Mouse (Mus musculus) hindbrain, embryonic 10.5 days (tissue): ENCODE results near the gene Snx1. TPM values are rescaled to one million over a fixed set of nuclear protein-coding genes. Genes with fewer than 3 reads are reported as not detected.

Source experiments
- DNase-seq: peaks from one replicate; pipeline ENCODE4 v3.0.0-alpha.2; 2017; ENCODE audit warnings: low spot score
- H3K27ac ChIP-seq: fragments of 300-500 bp; sonication (generic); 2 replicates; pipeline ENCODE4 v1.5.1; 2016; ENCODE audit warnings: mild to moderate bottlenecking, moderate library complexity
- H3K27me3 ChIP-seq: fragments of 300-500 bp; sonication (generic); 2 replicates; pipeline ENCODE4 v1.6.1; 2016; ENCODE audit warnings: mild to moderate bottlenecking; ENCODE audit not compliant: poor library complexity, insufficient read depth, severe bottlenecking
- H3K36me3 ChIP-seq: fragments of 300-500 bp; sonication (generic); 2 replicates; pipeline ENCODE4 v1.6.1; 2016; ENCODE audit warnings: mild to moderate bottlenecking, moderate library complexity
- H3K4me1 ChIP-seq: fragments of 300-500 bp; sonication (generic); replicated peaks from 2 replicates; pipeline ENCODE4 v1.6.1; 2016; ENCODE audit warnings: mild to moderate bottlenecking
- H3K4me3 ChIP-seq: fragments of 300-500 bp; sonication (generic); 2 replicates; pipeline ENCODE4 v1.5.1; 2016; ENCODE audit warnings: mild to moderate bottlenecking, moderate library complexity
- H3K9me3 ChIP-seq: fragments of 300-500 bp; sonication (generic); 2 replicates; pipeline ENCODE4 v1.6.1; 2016; ENCODE audit warnings: mild to moderate bottlenecking, moderate library complexity
- WGBS: fragments of 180-500 bp; shearing (Covaris S2); methylation state at CpG from one replicate; pipeline ENCODE4 v1.1.7; 2016; 5-methylcytosine and 5-hydroxymethylcytosine counted together
- polyA plus RNA-seq: library from polyadenylated mRNA; unstranded; fragments of >200 nt; fragmentation: Nextera tagmentation; extraction: Ambion mirVana; gene quantifications from 2 replicates; pipeline ENCODE4 v1.2.1, GENCODE M21; 2016

Gene Snx1
- polyA plus RNA-seq, 1 experiment from 2014 or later, result 128 TPM

DNA sequence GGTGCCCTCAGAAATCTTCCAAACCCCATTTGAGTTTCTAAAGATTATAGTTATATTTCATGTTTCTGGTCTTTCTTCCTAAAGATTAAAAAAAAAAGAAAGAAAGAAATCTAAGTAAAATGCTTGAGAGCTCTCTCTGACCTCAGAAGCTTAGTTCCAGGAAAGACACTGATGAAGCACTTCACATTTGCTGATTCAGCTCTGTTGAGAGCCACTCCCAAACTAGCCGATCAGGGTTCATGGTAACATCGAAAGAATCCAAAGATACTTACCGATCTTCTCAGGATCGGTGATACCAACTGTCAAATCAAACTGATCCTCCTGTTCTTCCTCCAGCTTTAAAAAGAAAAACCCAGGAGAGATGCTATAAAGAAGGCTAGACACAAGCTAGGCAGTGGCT is 21.8 kb downstream of the Snx1 start:
- Histone ChIP-seq H3K4me1 (no peaks in the 10 kb centered on the region), H3K4me3 (no peak overlapping the region), H3K9me3 (no peaks in the 10 kb centered on the region), H3K27me3 (no peaks in the 10 kb centered on the region), H3K27ac (no peak overlapping the region), H3K36me3 (peaks cover 98% of the 10 kb centered on the region)
- 96% methylated on average over 4 of the region's 4 CpGs for WGBS
- DNase-seq, result no peak

DNA sequence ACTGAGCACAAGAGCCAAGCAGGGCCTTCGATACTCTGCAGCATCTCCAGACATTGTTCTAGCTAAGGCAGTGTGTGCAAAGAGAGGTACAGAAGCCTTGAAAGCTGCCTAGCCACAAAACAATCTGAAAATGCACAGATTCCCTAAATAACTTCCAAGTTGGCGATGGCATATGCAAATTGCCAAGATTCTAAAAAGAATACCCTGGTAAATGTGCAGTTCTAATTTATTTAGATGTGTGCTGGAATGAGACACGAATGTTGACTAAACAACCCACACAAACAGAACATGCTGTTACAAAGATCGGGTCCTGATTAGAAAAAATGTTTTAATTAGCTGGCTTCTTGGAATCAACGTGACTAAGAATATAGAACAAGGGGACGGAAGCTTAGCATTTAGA is 23.7 kb downstream of the Snx1 start:
- WGBS, result 93% methylated on average over 6 of the region's 6 CpGs
- Histone ChIP-seq H3K4me1 (no peaks in the 10 kb centered on the region), H3K27me3 (no peaks in the 10 kb centered on the region), H3K4me3 (no peak overlapping the region), H3K36me3 (peaks cover 98% of the 10 kb centered on the region), H3K27ac (no peak overlapping the region), H3K9me3 (no peaks in the 10 kb centered on the region)
- DNase-seq, result no peak

DNA sequence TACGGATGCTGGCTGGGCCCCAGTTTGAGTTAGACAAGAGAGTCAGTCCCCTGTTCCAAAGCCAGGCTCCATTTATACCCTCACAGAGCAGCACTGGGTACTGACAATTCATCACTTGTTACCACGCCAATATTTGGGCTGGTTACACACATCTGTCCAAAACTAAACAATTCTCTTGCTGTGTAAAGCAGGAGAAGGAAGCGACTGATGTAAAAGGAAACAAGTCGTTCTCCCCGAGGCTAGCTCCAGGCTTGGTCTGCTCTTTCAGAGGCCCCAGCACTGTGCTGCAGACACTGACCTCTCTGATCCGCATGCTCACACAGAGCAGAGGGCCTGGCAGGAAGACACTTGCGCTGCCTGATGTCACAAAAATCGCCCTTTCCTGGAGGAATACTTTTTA is 24.8 kb downstream of the Snx1 start:
- 80% methylated on average over 8 of the region's 8 CpGs for WGBS
- Histone ChIP-seq H3K27me3 (no peaks in the 10 kb centered on the region), H3K36me3 (peaks cover 99% of the 10 kb centered on the region), H3K9me3 (no peaks in the 10 kb centered on the region), H3K4me1 (no peaks in the 10 kb centered on the region), H3K27ac (no peak overlapping the region), H3K4me3 (no peak overlapping the region)
- no peak for DNase-seq

DNA sequence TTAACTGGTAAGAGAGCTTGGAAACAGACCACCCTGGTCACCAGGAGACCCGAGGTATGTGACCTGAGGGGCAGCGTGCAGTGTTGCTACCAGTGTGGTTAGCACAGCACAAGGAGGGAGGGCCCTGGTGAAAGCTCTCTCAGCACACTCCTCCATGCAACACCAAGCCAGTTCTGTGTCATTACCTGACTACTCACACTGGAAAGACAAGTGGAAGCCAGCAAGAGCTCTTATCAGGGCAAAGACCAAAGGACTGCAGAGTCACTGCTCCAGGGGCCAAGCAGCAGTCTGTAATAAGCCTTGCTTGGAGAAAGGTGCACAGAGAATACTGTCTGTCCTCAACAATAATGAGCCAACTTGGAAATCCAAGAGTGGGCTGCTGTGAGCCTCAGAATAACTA is 33.7 kb downstream of the Snx1 start:
- Histone ChIP-seq H3K4me3 (no peak overlapping the region), H3K4me1 (peaks cover 20% of the 10 kb centered on the region), H3K36me3 (peaks cover 100% of the 10 kb centered on the region), H3K9me3 (no peaks in the 10 kb centered on the region), H3K27me3 (no peaks in the 10 kb centered on the region), H3K27ac (peak overlapping the region; percentile 45; the same call in 1 of the 2 replicates)
- no peak for DNase-seq
- WGBS, result 65% methylated on average over 2 of the region's 2 CpGs

DNA sequence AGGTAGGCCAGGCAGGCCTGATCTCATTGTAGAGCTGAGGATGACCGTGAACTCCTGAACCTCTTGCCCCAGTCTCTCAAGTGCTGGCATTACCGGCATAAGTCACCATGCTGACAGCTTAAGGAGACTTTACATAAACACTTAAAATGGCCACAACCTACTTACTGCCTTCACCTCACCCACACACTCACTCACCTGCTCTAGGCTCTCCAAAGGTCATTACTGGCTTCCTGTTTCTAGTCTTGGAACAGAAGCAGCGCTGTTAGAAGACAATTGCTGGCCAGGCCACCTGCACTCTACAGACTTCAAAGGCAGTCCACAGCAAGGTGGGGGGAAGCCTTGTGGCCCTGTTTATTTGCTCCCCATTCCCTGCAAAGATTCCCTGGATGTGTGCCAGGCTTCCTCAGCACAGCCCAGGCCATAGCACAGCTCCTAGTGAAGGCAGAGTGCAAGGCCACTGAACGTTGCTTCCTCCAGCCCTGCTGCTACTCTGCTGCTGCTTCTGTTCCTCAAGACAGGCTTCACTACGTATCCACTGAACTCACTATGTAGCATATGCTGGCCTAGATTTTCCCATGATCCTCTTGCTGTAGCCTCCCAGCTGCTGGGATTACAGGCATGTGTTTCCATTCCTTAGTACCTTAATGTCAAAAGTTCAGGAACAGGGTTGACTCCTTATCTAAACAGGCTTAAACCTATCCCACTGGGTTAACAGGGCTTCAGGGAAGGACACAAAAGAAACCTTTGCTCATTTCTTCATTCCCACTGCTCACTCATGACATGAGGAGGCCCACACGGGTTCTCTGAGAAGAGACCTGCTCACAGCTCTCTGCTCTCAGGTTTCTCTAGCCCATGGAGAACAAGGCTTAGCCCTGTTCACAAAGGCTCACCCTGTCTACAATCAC is 34.8 kb downstream of the Snx1 start:
- H3K27ac ChIP-seq, result 0 out of 2 replicates have a peak overlapping the region, but pooled peaks have one; percentile 10
- no peaks in the 10 kb centered on the region for H3K9me3 ChIP-seq
- no peaks in the 10 kb centered on the region for H3K27me3 ChIP-seq
- peaks cover 100% of the 10 kb centered on the region for H3K36me3 ChIP-seq
- no peak for DNase-seq
- WGBS, result 85% methylated on average over 6 of the region's 6 CpGs
- no peak overlapping the region for H3K4me3 ChIP-seq
- peaks cover 20% of the 10 kb centered on the region for H3K4me1 ChIP-seq

DNA sequence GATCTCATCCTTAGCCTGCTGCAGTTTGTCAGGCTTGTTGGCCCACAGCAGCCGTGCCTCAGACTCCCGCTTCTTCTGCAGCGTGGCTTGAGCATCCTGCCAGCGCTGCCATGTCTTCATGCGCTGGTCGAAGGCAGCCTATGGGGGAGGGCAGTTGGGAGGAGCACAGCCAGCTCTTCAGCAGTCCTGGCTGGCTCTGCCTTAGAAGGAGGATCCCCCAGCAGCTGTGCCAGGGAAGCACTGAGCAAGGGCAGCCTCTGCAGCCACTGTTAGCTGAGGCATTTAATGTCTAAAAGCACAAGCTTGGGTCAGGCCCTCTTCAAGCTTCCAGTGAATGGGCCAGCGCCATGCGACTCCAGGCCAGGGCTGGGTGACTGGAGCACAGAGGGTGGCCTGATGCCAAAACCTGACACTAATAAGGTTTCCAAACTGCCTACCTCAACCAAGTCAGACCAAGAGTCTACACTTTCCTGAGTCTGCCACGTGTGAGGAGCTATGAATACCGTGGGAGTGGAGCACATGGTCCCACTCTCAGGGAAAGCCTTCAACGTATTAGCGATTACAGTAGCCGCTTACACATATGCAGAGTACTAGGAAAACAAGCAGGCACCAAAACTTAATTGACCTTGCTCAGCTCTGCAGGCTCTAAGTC is 35.7 kb downstream of the Snx1 start:
- H3K9me3 ChIP-seq, result no peaks in the 10 kb centered on the region
- peaks cover 20% of the 10 kb centered on the region for H3K4me1 ChIP-seq
- no peak for DNase-seq
- 92% methylated on average over 13 of the region's 13 CpGs for WGBS
- no peak overlapping the region for H3K4me3 ChIP-seq
- no peaks in the 10 kb centered on the region for H3K27me3 ChIP-seq
- peaks cover 99% of the 10 kb centered on the region for H3K36me3 ChIP-seq
- no peak overlapping the region for H3K27ac ChIP-seq

DNA sequence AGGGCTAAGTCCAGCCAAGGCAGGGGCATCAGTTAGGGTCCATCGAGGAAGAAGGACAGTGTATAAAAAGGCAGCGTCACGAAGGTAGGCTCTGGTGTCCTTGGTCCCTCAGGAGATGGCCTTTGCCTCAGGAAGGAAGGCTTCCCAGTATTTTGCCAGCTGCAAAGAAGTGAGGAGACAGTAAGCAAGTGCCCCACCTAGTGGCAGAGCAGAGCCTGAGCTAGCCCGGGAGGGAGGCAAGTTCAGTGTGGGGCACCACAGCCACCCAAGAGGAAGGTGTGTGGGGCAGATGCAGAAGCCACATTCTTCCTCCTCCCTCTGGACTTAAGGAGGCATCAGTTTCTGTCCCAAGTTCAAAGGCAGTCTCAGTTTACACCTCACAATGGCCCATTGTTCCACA is 38.0 kb downstream of the Snx1 start:
- no peak overlapping the region for H3K4me3 ChIP-seq
- peaks cover 79% of the 10 kb centered on the region for H3K36me3 ChIP-seq
- no peaks in the 10 kb centered on the region for H3K27me3 ChIP-seq
- H3K9me3 ChIP-seq, result no peaks in the 10 kb centered on the region
- whole genome bisulfite sequencing, result 38% methylated on average over 4 of the region's 4 CpGs
- H3K27ac ChIP-seq, result 0 out of 2 replicates have a peak overlapping the region, but pooled peaks have one; percentile 16
- DNase-seq, result peak; percentile 60
- H3K4me1 ChIP-seq, result peaks cover 20% of the 10 kb centered on the region

DNA sequence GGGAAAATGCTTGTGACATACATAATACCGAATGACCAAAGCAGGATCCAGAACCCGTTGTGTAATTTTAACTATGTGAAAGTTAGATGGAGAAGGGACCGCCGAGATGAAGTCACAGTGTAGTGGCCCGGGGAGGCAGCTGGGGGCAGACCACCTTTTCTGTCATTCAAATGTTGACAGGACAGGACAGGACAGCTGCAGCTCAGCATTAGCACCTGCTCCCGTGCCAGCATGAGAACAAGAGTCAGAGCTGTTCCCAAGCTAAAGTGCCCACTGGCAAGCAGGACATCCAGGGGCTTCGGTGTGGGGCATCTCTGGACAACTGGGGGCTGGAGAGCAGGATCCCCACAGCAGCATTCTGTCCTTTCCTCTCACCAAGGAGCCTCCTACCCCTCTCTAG is 39.3 kb downstream of the Snx1 start:
- Histone ChIP-seq H3K9me3 (no peaks in the 10 kb centered on the region), H3K27ac (no peak overlapping the region), H3K4me1 (peaks cover 12% of the 10 kb centered on the region), H3K27me3 (no peaks in the 10 kb centered on the region), H3K36me3 (peaks cover 66% of the 10 kb centered on the region), H3K4me3 (no peak overlapping the region)
- no peak for DNase-seq
- 94% methylated on average over 7 of the region's 7 CpGs for WGBS

DNA sequence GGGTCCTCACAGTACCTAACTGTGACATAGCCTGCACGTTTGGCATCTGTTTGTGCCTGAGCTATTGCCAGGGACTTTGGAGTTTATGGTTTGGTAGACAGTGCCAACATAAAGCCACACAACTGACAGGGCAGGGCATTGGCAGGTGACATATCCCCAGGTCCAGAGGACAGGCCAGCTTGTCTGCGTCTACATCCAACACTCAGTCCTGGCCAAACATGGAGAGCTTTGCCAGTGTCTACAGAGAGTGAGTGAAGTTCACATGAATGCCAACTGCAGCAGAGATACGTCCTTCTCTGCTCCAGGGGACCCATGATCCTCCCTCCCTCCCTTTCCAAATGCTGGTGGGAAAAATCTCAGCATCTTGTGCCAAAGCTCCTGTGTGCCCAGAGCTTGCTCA is 42.2 kb downstream of the Snx1 start:
- Histone ChIP-seq H3K4me3 (no peak overlapping the region), H3K27me3 (no peaks in the 10 kb centered on the region), H3K27ac (no peak overlapping the region), H3K9me3 (no peaks in the 10 kb centered on the region), H3K4me1 (peaks cover 10% of the 10 kb centered on the region; the same call in 1 of the 2 replicates), H3K36me3 (peaks cover 37% of the 10 kb centered on the region)
- WGBS, result 89% methylated on average over 3 of the region's 3 CpGs
- DNase-seq, result no peak

DNA sequence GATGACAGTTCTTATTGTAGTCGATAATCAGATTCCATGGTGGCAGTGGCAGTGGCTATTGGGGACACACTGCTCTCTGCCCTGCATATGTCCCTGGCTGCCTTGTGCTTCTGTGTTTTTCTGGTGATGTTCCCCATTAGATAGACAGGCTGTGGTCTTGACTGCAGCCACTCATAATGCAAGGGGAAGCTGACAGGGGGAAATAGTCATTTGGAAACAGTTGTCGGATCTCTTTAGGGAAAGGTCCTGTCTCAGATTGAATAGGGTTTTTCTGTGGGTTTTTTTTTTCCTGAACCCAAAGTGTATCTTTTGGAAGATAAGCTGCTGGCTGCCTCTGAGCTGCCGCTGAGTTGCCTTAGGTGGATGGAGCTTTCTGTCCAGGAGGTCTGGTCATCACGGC is 44.4 kb downstream of the Snx1 start:
- peaks cover 15% of the 10 kb centered on the region for H3K36me3 ChIP-seq
- no peaks in the 10 kb centered on the region for H3K9me3 ChIP-seq
- 89% methylated on average over 4 of the region's 4 CpGs for WGBS
- H3K4me1 ChIP-seq, result peaks cover 8% of the 10 kb centered on the region
- no peak for DNase-seq
- no peak overlapping the region for H3K27ac ChIP-seq
- H3K4me3 ChIP-seq, result no peak overlapping the region
- no peaks in the 10 kb centered on the region for H3K27me3 ChIP-seq

DNA sequence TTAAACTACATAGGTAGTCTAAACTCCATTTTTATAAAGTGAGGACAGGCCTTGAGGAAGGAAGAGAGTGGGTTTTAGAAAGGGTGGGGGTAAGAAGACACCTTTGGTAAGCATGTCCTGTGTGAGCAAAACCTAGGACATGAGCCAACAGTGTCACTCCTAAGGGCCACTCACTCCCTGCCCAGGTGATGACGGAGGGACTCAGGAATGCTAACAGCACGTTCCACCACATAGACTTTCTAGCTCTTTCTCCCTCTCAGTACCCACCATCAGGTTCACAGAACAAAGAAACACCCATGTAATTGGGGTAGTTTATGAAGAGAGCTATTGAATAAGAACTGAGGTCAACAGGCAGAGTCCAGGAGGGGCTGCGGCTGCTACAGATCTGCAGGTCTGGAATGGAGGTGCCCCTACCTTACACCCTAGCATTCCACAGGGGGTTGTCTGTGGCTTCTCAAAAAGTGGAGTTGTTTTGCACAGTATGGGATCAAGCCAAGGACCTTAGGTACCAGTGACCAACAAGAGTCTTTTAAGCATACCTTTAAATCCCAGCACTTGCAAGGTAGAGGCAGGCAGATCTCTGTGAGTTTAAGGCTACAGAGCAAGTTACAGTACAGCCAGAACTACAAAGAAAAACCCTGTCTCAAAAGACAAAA is 45.5 kb downstream of the Snx1 start:
- Histone ChIP-seq H3K9me3 (no peaks in the 10 kb centered on the region), H3K27me3 (no peaks in the 10 kb centered on the region), H3K4me3 (no peak overlapping the region), H3K27ac (no peak overlapping the region), H3K36me3 (peaks cover 5% of the 10 kb centered on the region), H3K4me1 (peaks cover 8% of the 10 kb centered on the region)
- no peak for DNase-seq
- 79% methylated on average over 3 of the region's 3 CpGs for WGBS

DNA sequence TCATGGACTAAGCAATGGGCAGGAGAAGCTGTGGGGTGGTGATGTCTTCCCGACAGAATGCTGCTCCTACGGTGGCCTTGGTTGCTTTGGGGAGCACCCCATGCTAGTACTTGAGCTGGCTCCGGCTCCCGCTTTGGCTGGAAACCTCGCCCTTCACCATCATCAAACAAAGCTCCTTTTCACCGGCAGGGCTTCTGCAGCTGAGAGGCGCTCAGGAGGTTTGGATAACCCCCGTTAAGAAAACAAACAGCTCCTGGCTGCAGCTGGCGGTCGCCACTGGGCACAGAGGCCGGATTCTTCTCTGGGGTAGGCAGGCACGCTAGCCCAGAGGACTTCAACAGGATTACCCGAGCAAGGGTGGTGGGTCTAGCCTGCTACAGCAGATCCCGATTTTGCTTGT is 47.9 kb downstream of the Snx1 start:
- Histone ChIP-seq H3K4me3 (peak overlapping the region; percentile 14; the same call in 1 of the 2 replicates), H3K27me3 (no peaks in the 10 kb centered on the region), H3K36me3 (no peaks in the 10 kb centered on the region), H3K27ac (peak overlapping the region; percentile 69), H3K9me3 (peaks cover 5% of the 10 kb centered on the region), H3K4me1 (peaks cover 8% of the 10 kb centered on the region)
- DNase-seq, result peak; percentile 57
- 12% methylated on average over 14 of the region's 14 CpGs for WGBS

DNA sequence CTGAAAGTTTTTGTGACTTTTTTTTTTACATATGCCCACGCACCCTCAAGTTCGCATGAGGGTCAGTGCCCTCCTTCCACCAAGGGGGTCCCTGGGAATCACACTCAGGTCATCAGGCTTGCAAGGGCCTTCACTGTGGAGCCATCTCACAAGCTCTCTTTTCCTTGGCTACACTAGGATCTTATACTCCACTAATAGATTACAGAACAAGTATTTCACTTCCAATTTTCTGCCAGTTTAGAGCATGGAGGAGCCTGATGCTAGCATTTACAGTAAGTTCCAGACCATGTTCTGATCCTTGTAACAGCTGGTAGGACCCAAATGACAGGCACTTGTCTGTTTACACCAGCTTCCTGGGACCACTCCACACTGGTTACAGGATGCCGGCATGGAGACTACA is 48.3 kb downstream of the Snx1 start:
- DNase-seq, result no peak
- peaks cover 5% of the 10 kb centered on the region for H3K9me3 ChIP-seq
- H3K27me3 ChIP-seq, result no peaks in the 10 kb centered on the region; the same call in 1 of the 2 replicates
- no peaks in the 10 kb centered on the region for H3K36me3 ChIP-seq
- peaks cover 8% of the 10 kb centered on the region for H3K4me1 ChIP-seq
- H3K4me3 ChIP-seq, result peak overlapping the region; percentile 14; the same call in 1 of the 2 replicates
- 69% methylated on average over 3 of the region's 3 CpGs for WGBS
- peak overlapping the region; percentile 69 for H3K27ac ChIP-seq
